Mouse (Mus musculus) brown adipose tissue, adult 24 weeks (tissue): Measurements from ENCODE around the gene Lnx2. TPM values are rescaled to one million over a fixed set of nuclear protein-coding genes. Genes with fewer than 3 reads are reported as not detected.

Experiments
- polyA plus RNA-seq: library from polyadenylated mRNA; stranded (reverse); fragments of >200 nt; gene quantifications from 2 replicates; pipeline ENCODE4 v1.2.4, GENCODE M21; 2012; ENCODE audit not compliant: missing spikeins, insufficient read depth, insufficient read length

Lnx2 gene
- polyA plus RNA-seq, 1 experiment = 7.0 TPM

Other genes with a start within 250 kb of the Lnx2 start
- gene Rpl21, start 243.7 kb downstream of the Lnx2 start, polyA plus RNA-seq = 55.2 and 82.1 TPM in 2 replicates
- 1.5 and 5.1 TPM in 2 replicates for gene Rasl11a, start 231.5 kb downstream of the Lnx2 start, polyA plus RNA-seq
- 36.4 and 46.3 TPM in 2 replicates for gene Gtf3a, start 127.9 kb downstream of the Lnx2 start, polyA plus RNA-seq
- gene Mtif3, start 112.8 kb downstream of the Lnx2 start, polyA plus RNA-seq = 29.5 and 36.3 TPM in 2 replicates
- gene Polr1d, start 464 bp upstream of the Lnx2 start, polyA plus RNA-seq = 203 and 223 TPM in 2 replicates
- not detected in 2 replicates for gene Gsx1, start 112.1 kb upstream of the Lnx2 start, polyA plus RNA-seq
- gene Pdx1, start 193.4 kb upstream of the Lnx2 start, polyA plus RNA-seq = not detected in 2 replicates
- not detected in 2 replicates for gene Cdx2, start 230.7 kb upstream of the Lnx2 start, polyA plus RNA-seq
- not detected in 2 replicates for gene Urad, start 245.9 kb upstream of the Lnx2 start, polyA plus RNA-seq